Mouse (Mus musculus): ENCODE measurements around the gene Tmem179. TPM values are rescaled to one million over a fixed set of nuclear protein-coding genes. Genes with fewer than 3 reads are reported as not detected.

Tmem179 gene
- polyA plus RNA-seq, 2 experiments: 0.28 to 0.36 TPM

- no peak overlapping the region for H3K4me2 ChIP-seq (replicated peaks; ENCODE audit: low read depth, low read length, severe bottlenecking)
- no peak for TF ChIP-seq POLR2A (IDR thresholded peaks at IDR 0.05; ENCODE audit: borderline replicate concordance, extremely low read depth, insufficient read depth, insufficient read length)
- WGBS: 70% methylated on average over 9 of the region's 9 CpGs
- H3K9me3 ChIP-seq (ENCODE audit: control insufficient read depth, low read length): no peaks in the 10 kb centered on the region
- no peak overlapping the region for H3K4me3 ChIP-seq (replicated peaks; ENCODE audit: low read length)
- H3K27me3 ChIP-seq (ENCODE audit: control insufficient read depth, insufficient read depth, low read length): no peaks in the 10 kb centered on the region
- DNase-seq (ENCODE audit: low spot score) (no peak), ATAC-seq (ENCODE audit: low FRiP score, low read depth) (no peak)
- H3K27ac ChIP-seq (replicated peaks; ENCODE audit: low read depth, low read length): no peak overlapping the region
- no peaks in the 10 kb centered on the region for H3K36me3 ChIP-seq (ENCODE audit: control insufficient read depth, insufficient read depth, low read length)
- H3K9ac ChIP-seq (ENCODE audit: low read depth, low read length, severe bottlenecking): no peak overlapping the region
- no peaks in the 10 kb centered on the region for H3K4me1 ChIP-seq (ENCODE audit: control insufficient read depth, insufficient read depth, low read length)
These were observed 21.8 kb upstream of the Tmem179 start for GRCm38 (mm10) chr12:112538356-112538755.

- ATAC-seq (ENCODE audit: low FRiP score, low read depth) (no peak), DNase-seq (ENCODE audit: low spot score) (no peak)
- no peaks in the 10 kb centered on the region for H3K9me3 ChIP-seq (ENCODE audit: control insufficient read depth, low read length)
- no peak overlapping the region for H3K9ac ChIP-seq (ENCODE audit: low read depth, low read length, severe bottlenecking)
- no peaks in the 10 kb centered on the region for H3K4me1 ChIP-seq (ENCODE audit: control insufficient read depth, insufficient read depth, low read length)
- TF ChIP-seq POLR2A (IDR thresholded peaks at IDR 0.05; ENCODE audit: borderline replicate concordance, extremely low read depth, insufficient read depth, insufficient read length): no peak
- 81% methylated on average over 6 of the region's 6 CpGs for WGBS
- no peaks in the 10 kb centered on the region for H3K36me3 ChIP-seq (ENCODE audit: control insufficient read depth, insufficient read depth, low read length)
- no peaks in the 10 kb centered on the region for H3K27me3 ChIP-seq (ENCODE audit: control insufficient read depth, insufficient read depth, low read length)
- no peak overlapping the region for H3K4me2 ChIP-seq (replicated peaks; ENCODE audit: low read depth, low read length, severe bottlenecking)
- no peak overlapping the region for H3K4me3 ChIP-seq (replicated peaks; ENCODE audit: low read length)
- H3K27ac ChIP-seq (replicated peaks; ENCODE audit: low read depth, low read length): no peak overlapping the region
These were observed 20.7 kb upstream of the Tmem179 start for GRCm38 (mm10) chr12:112537233-112537632.

DNA sequence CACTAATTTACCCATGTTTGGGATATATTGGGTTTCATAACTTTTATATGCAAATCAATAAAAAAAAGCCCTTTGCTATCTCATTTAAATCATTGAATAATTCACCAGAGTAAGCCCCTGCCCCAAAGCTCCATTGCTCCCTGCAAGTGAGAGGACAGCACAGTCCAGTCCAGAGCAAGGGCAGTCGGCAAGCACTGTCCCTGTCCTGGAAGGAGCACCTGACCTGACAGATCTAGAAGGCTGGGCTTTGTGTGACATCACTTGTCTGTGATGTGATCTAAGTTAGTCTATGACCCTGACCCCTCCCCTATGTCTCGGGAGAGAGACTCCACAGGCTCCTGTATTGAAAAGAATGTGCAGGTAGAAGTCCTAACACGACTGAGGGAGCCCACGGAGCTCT lies 17.2 kb upstream of the Tmem179 start:
- H3K27ac ChIP-seq (replicated peaks; ENCODE audit: low read depth, low read length): no peak overlapping the region
- DNase-seq (ENCODE audit: low spot score) (no peak), ATAC-seq (ENCODE audit: low FRiP score, low read depth) (no peak)
- no peaks in the 10 kb centered on the region for H3K27me3 ChIP-seq (ENCODE audit: control insufficient read depth, insufficient read depth, low read length)
- H3K4me1 ChIP-seq (ENCODE audit: control insufficient read depth, insufficient read depth, low read length): no peaks in the 10 kb centered on the region
- TF ChIP-seq POLR2A (IDR thresholded peaks at IDR 0.05; ENCODE audit: borderline replicate concordance, extremely low read depth, insufficient read depth, insufficient read length): no peak
- H3K9ac ChIP-seq (ENCODE audit: low read depth, low read length, severe bottlenecking): no peak overlapping the region
- 51% methylated on average over 4 of the region's 4 CpGs for WGBS
- H3K9me3 ChIP-seq (ENCODE audit: control insufficient read depth, low read length): no peaks in the 10 kb centered on the region
- no peak overlapping the region for H3K4me3 ChIP-seq (replicated peaks; ENCODE audit: low read length)
- H3K36me3 ChIP-seq (ENCODE audit: control insufficient read depth, insufficient read depth, low read length): no peaks in the 10 kb centered on the region
- H3K4me2 ChIP-seq (replicated peaks; ENCODE audit: low read depth, low read length, severe bottlenecking): no peak overlapping the region

DNA sequence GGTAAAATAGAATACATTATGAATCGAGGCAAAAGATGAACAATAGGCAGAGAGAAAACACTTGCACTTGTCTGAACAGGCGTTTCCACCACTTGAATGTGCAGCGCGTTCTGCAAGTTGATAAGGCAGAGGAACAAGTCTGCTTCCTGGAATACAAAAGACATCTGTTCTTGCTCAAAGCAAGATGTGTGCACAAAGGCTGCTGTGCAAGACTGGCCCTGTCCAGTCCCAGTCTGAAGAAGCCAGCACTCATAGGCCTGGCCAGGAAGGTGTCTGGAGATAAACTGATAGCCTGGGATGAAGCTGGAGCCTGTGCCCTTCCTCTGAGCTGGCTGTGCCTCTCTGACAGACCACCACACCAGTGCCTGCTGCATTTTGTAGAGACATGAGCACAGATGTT lies 1.6 kb upstream of the Tmem179 start:
- Histone ChIP-seq H3K9me3 (ENCODE audit: control insufficient read depth, low read length) (no peaks in the 10 kb centered on the region), H3K27ac (replicated peaks; ENCODE audit: low read depth, low read length) (no peak overlapping the region), H3K4me1 (ENCODE audit: control insufficient read depth, insufficient read depth, low read length) (no peaks in the 10 kb centered on the region), H3K36me3 (ENCODE audit: control insufficient read depth, insufficient read depth, low read length) (no peaks in the 10 kb centered on the region), H3K27me3 (ENCODE audit: control insufficient read depth, insufficient read depth, low read length) (no peaks in the 10 kb centered on the region), H3K4me3 (replicated peaks; ENCODE audit: low read length) (no peak overlapping the region), H3K4me2 (replicated peaks; ENCODE audit: low read depth, low read length, severe bottlenecking) (no peak overlapping the region), H3K9ac (ENCODE audit: low read depth, low read length, severe bottlenecking) (no peak overlapping the region)
- ATAC-seq (ENCODE audit: low FRiP score, low read depth) (no peak), DNase-seq (ENCODE audit: low spot score) (no peak)
- WGBS: 47% methylated on average over 4 of the region's 4 CpGs
- no peak for TF ChIP-seq POLR2A (IDR thresholded peaks at IDR 0.05; ENCODE audit: borderline replicate concordance, extremely low read depth, insufficient read depth, insufficient read length)

DNA sequence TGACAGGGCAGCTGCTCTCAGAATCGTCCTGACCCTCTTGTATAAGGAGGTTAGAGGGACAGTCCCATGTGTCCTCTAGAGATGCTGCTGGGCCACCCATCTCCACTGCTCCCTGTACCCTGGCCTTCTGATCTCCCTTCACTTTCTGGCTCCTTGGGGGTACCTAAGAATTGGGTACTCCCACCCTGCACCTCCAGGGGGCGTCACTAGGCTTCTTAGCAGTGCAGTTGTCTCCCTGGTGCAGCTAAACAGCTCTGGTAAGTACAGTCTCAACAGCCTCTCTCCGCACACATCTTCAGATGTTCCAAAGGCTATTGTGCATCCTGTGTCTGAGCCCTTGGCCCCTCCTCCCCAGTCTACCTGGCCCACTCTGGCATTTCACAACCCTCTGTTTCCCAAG lies 1.6 kb downstream of the Tmem179 start:
- ATAC-seq (ENCODE audit: low FRiP score, low read depth): no peak
- 65% methylated on average over 3 of the region's 3 CpGs for whole genome bisulfite sequencing

More for the DNA sequence above, 1.6 kb downstream of the Tmem179 start:
- no peak overlapping the region for H3K9ac ChIP-seq (ENCODE audit: low read depth, low read length, severe bottlenecking)
- no peaks in the 10 kb centered on the region for H3K9me3 ChIP-seq (ENCODE audit: control insufficient read depth, low read length)
- no peak overlapping the region for H3K27ac ChIP-seq (replicated peaks; ENCODE audit: low read depth, low read length)
- no peaks in the 10 kb centered on the region for H3K36me3 ChIP-seq (ENCODE audit: control insufficient read depth, insufficient read depth, low read length)
- no peak overlapping the region for H3K4me3 ChIP-seq (replicated peaks; ENCODE audit: low read length)
- peaks cover 13% of the 10 kb centered on the region for H3K27me3 ChIP-seq (ENCODE audit: control insufficient read depth, insufficient read depth, low read length)
- H3K4me1 ChIP-seq (ENCODE audit: control insufficient read depth, insufficient read depth, low read length): no peaks in the 10 kb centered on the region
- TF ChIP-seq POLR2A (IDR thresholded peaks at IDR 0.05; ENCODE audit: borderline replicate concordance, extremely low read depth, insufficient read depth, insufficient read length): no peak
- H3K4me2 ChIP-seq (replicated peaks; ENCODE audit: low read depth, low read length, severe bottlenecking): no peak overlapping the region
- no peak for DNase-seq (ENCODE audit: low spot score)
